Mouse (Mus musculus) c-Kit-positive CD71-positive TER-119-negative erythroid progenitor cells, embryonic 14.5 days (primary cell): ENCODE measurements around the gene Fscn1.

Experiments
- DNase-seq: peaks from one replicate; pipeline ENCODE4 v3.0.0-alpha.2; 2013; ENCODE audit warnings: low read depth

Gene Fscn1

GRCm38 (mm10) chr5:142935642-142936335 lies 24.4 kb upstream of the Fscn1 start:
- DNase-seq: peak; percentile 73

GRCm38 (mm10) chr5:142936336-142936719 lies 23.8 kb upstream of the Fscn1 start:
- DNase-seq: peak; percentile 67

GRCm38 (mm10) chr5:142937956-142938727 lies 22.0 kb upstream of the Fscn1 start:
- peak; percentile 90 for DNase-seq

- DNase-seq: no peak
Measured at GRCm38 (mm10) chr5:142940393-142940792, 19.8 kb upstream of the Fscn1 start.

GRCm38 (mm10) chr5:142944979-142945682 lies 15.0 kb upstream of the Fscn1 start:
- DNase-seq: no peak

GRCm38 (mm10) chr5:142947460-142947859 lies 12.7 kb upstream of the Fscn1 start:
- DNase-seq: no peak

- DNase-seq: no peak
Measured at GRCm38 (mm10) chr5:142949580-142949979, 10.6 kb upstream of the Fscn1 start.

GRCm38 (mm10) chr5:142950405-142950804 lies 9.7 kb upstream of the Fscn1 start:
- DNase-seq: no peak

GRCm38 (mm10) chr5:142953641-142954040 lies 6.5 kb upstream of the Fscn1 start:
- DNase-seq: no peak

- DNase-seq: no peak
Measured at GRCm38 (mm10) chr5:142956956-142957703, 3.0 kb upstream of the Fscn1 start.

- no peak for DNase-seq
Measured at GRCm38 (mm10) chr5:142958464-142958863, 1.7 kb upstream of the Fscn1 start.

GRCm38 (mm10) chr5:142959156-142959555 lies 987 bp upstream of the Fscn1 start:
- DNase-seq: no peak

- DNase-seq: no peak
Measured at GRCm38 (mm10) chr5:142960775-142961271, 680 bp downstream of the Fscn1 start.

GRCm38 (mm10) chr5:142961398-142961880 lies 1.3 kb downstream of the Fscn1 start:
- no peak for DNase-seq

- DNase-seq: no peak
Measured at GRCm38 (mm10) chr5:142961881-142962443, 1.8 kb downstream of the Fscn1 start.

- DNase-seq: no peak
Measured at GRCm38 (mm10) chr5:142962444-142962961, 2.4 kb downstream of the Fscn1 start.

GRCm38 (mm10) chr5:142963003-142963704 lies 3.0 kb downstream of the Fscn1 start:
- DNase-seq: no peak

GRCm38 (mm10) chr5:142963705-142964494 lies 3.8 kb downstream of the Fscn1 start:
- no peak for DNase-seq

GRCm38 (mm10) chr5:142964650-142965049 lies 4.5 kb downstream of the Fscn1 start:
- no peak for DNase-seq

GRCm38 (mm10) chr5:142968411-142968810 lies 8.3 kb downstream of the Fscn1 start:
- no peak for DNase-seq
